Mouse (Mus musculus): ENCODE measurements at regions not wholly inside any gene's neighbourhood (a gene's known extent, or its start where the extent isn't known, plus 50 kb on each side); places are given as distances from the start of the nearest gene placed in this dataset.

GRCm38 (mm10) chr14:13190801-13191200 lies 93.8 kb upstream of the Synpr start:
- TF ChIP-seq CTCF (IDR thresholded peaks at IDR 0.05; ENCODE audit: low read depth) = no peak
- no peak for TF ChIP-seq EP300 (IDR thresholded peaks at IDR 0.05; ENCODE audit: low read depth)
